Mouse (Mus musculus): Measurements from ENCODE around the gene Shtn1.

DNA sequence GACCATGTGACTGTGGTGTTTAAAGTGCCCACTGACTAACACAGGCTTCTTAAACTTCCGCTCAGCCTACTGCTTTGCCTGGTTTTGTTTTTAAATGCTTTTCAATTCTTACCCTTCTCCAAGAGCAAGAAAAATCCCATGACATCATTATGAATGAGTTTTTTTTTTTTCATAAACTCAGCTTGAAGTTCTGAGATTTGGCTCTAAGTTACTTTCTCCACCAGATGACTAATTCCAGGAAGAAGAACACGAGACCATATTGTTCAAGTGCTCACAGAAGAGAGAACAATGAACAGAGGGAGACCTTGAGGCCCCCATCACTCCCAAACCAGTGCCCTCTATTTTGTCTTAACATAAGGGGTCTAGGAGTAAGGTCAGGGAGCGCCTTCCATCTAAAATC lies 39.1 kb downstream of the Shtn1 start:
- TF ChIP-seq CTCF (IDR thresholded peaks at IDR 0.05; ENCODE audit: low read depth): no peak
- no peak for TF ChIP-seq EP300 (optimal IDR thresholded peaks at IDR 0.05)

Measured in stomach, postnatal 0 days (tissue).